Mouse (Mus musculus) intestine, embryonic 14.5 days (tissue): ENCODE data around the gene Gm4787. TPM values are rescaled to one million over a fixed set of nuclear protein-coding genes. Genes with fewer than 3 reads are reported as not detected.

Experiments
- ATAC-seq: fragments of 200-750 bp; cut with Nextera tagmentation; replicated peaks from 2 replicates; pipeline ENCODE4 v1.8.0; 2017; ENCODE audit warnings: low read depth, moderate number of reproducible peaks, moderate TSS enrichment, moderate library complexity; ENCODE audit not compliant: low FRiP score, low TSS enrichment
- DNase-seq: peaks from one replicate; pipeline ENCODE4 v3.0.0-alpha.2; 2018; ENCODE audit warnings: low spot score
- H3K27ac ChIP-seq: fragments of 300-500 bp; sonication (generic); 2 replicates; pipeline ENCODE4 v1.5.1; 2014; ENCODE audit warnings: low read depth, mild to moderate bottlenecking, control low read depth
- H3K27me3 ChIP-seq: fragments of 300-500 bp; sonication (generic); replicated peaks from 2 replicates; pipeline ENCODE4 v1.6.1; 2014; ENCODE audit warnings: low read length, control low read depth; ENCODE audit not compliant: control insufficient read depth, insufficient read depth
- H3K36me3 ChIP-seq: fragments of 300-500 bp; sonication (generic); 2 replicates; pipeline ENCODE4 v1.6.1; 2014; ENCODE audit warnings: low read length, control low read depth; ENCODE audit not compliant: control insufficient read depth, insufficient read depth
- H3K4me1 ChIP-seq: fragments of 300-500 bp; sonication (generic); replicated peaks from 2 replicates; pipeline ENCODE4 v1.6.1; 2014; ENCODE audit warnings: low read length, control low read depth, mixed read lengths; ENCODE audit not compliant: control insufficient read depth, insufficient read depth
- H3K4me2 ChIP-seq: fragments of 300-500 bp; sonication (generic); 2 replicates; pipeline ENCODE4 v1.6.1; 2014; ENCODE audit warnings: low read length
- H3K4me3 ChIP-seq: fragments of 300-500 bp; sonication (generic); 2 replicates; pipeline ENCODE4 v1.5.1; 2014; ENCODE audit warnings: low read depth, low read length, control low read depth, mixed read lengths
- H3K9ac ChIP-seq: fragments of 300-500 bp; sonication (generic); 2 replicates; pipeline ENCODE4 v1.6.1; 2014; ENCODE audit warnings: mild to moderate bottlenecking, low read length
- H3K9me3 ChIP-seq: fragments of 300-500 bp; sonication (generic); 2 replicates; pipeline ENCODE4 v1.6.1; 2016; ENCODE audit warnings: low read length, control low read depth; ENCODE audit not compliant: control insufficient read depth
- WGBS: fragments of 180-500 bp; shearing (Covaris S2); extraction: QIAGEN DNeasy Blood & Tissue Kit; methylation state at CpG from one replicate; pipeline ENCODE4 v1.1.7; 2014; 5-methylcytosine and 5-hydroxymethylcytosine counted together
- polyA plus RNA-seq: library from polyadenylated mRNA; unstranded; fragments of >200 nt; fragmentation: Nextera tagmentation; extraction: Ambion mirVana; gene quantifications from 2 replicates; pipeline ENCODE4 v1.2.1, GENCODE M21; 2014

Gm4787 gene
- polyA plus RNA-seq, 1 experiment from 2014 or later = 0.34 TPM

GRCm38 (mm10) chr12:81331046-81331638 is 48.1 kb downstream of the Gm4787 start:
- Histone ChIP-seq H3K9ac (no peak overlapping the region), H3K4me1 (no peaks in the 10 kb centered on the region), H3K36me3 (no peaks in the 10 kb centered on the region), H3K9me3 (no peaks in the 10 kb centered on the region), H3K4me3 (no peak overlapping the region), H3K4me2 (no peak overlapping the region), H3K27me3 (peaks cover 12% of the 10 kb centered on the region; the same call in 1 of the 2 replicates), H3K27ac (no peak overlapping the region)
- ATAC-seq = no peak
- 43% methylated on average over 5 of the region's 5 CpGs for WGBS
- DNase-seq = no peak

Other genes with a start within 250 kb of the Gm4787 start
- 0.55 and 0.85 TPM in 2 replicates for gene Slc8a3, start 46.3 kb downstream of the Gm4787 start, polyA plus RNA-seq
- gene Adam4, start 42.5 kb upstream of the Gm4787 start, polyA plus RNA-seq = 0.73 and 0.91 TPM in 2 replicates
- gene Cox16, start 105.7 kb upstream of the Gm4787 start, polyA plus RNA-seq = 132 and 147 TPM in 2 replicates
- 27.3 and 30.5 TPM in 2 replicates for gene Gm20498, start 153.4 kb upstream of the Gm4787 start, polyA plus RNA-seq
- gene Synj2bp, start 153.4 kb upstream of the Gm4787 start, polyA plus RNA-seq = 35.5 and 39.7 TPM in 2 replicates
- gene Adam21, start 189.0 kb upstream of the Gm4787 start, polyA plus RNA-seq = 0.18 and 0.30 TPM in 2 replicates
- 70.0 and 73.2 TPM in 2 replicates for gene Med6, start 215.5 kb upstream of the Gm4787 start, polyA plus RNA-seq